Mouse (Mus musculus) spleen, adult 18-20 months (tissue): ENCODE measurements at regions not wholly inside any gene's neighbourhood (a gene's known extent, or its start where the extent isn't known, plus 50 kb on each side); places are given as distances from the start of the nearest gene placed in this dataset.

Experiments
- DNase-seq, 2 experiments: peaks; one replicate each; pipeline ENCODE4 v3.0.0; 2022; ENCODE audit warnings: mixed read lengths in 2 of 2

- no peak for DNase-seq
Observed at GRCm38 (mm10) chr12:92292460-92293340, 443.7 kb upstream of the Sel1l start.

GRCm38 (mm10) chr12:92291490-92291889, 442.5 kb upstream of the Sel1l start:
- no peak for DNase-seq

- DNase-seq = no peak
Observed at GRCm38 (mm10) chr12:92285511-92285910, 436.6 kb upstream of the Sel1l start.

GRCm38 (mm10) chr12:92280470-92280869, 431.5 kb upstream of the Sel1l start:
- no peak for DNase-seq

- DNase-seq = no peak
Observed at GRCm38 (mm10) chr12:92251962-92252361, 403.0 kb upstream of the Sel1l start.

- DNase-seq = no peak
Observed at GRCm38 (mm10) chr12:92246790-92247451, 398.0 kb upstream of the Sel1l start.

- no peak for DNase-seq
Observed at GRCm38 (mm10) chr12:92239956-92240699, 391.2 kb upstream of the Sel1l start.

- DNase-seq = no peak
Observed at GRCm38 (mm10) chr12:92233650-92234408, 384.9 kb upstream of the Sel1l start.

GRCm38 (mm10) chr12:92228585-92228984, 379.6 kb upstream of the Sel1l start:
- DNase-seq = no peak

- DNase-seq = no peak
Observed at GRCm38 (mm10) chr12:92203351-92203750, 354.4 kb upstream of the Sel1l start.

- DNase-seq = no peak
Observed at GRCm38 (mm10) chr12:92200602-92201001, 351.6 kb upstream of the Sel1l start.

- DNase-seq = no peak
Observed at GRCm38 (mm10) chr12:92198738-92199477, 350.0 kb upstream of the Sel1l start.

GRCm38 (mm10) chr12:92193934-92194685, 345.2 kb upstream of the Sel1l start:
- no peak for DNase-seq

GRCm38 (mm10) chr12:92193199-92193933, 344.4 kb upstream of the Sel1l start:
- no peak for DNase-seq

GRCm38 (mm10) chr12:92189022-92189421, 340.1 kb upstream of the Sel1l start:
- no peak for DNase-seq

- DNase-seq = no peak
Observed at GRCm38 (mm10) chr12:92187133-92187482, 338.2 kb upstream of the Sel1l start.

GRCm38 (mm10) chr12:92186448-92187132, 337.6 kb upstream of the Sel1l start:
- no peak for DNase-seq

GRCm38 (mm10) chr12:92179292-92179691, 330.3 kb upstream of the Sel1l start:
- DNase-seq = no peak

GRCm38 (mm10) chr12:92156726-92157125, 307.8 kb upstream of the Sel1l start:
- no peak for DNase-seq

GRCm38 (mm10) chr12:92152922-92153235, 303.9 kb upstream of the Sel1l start:
- DNase-seq = no peak
